Mouse (Mus musculus) C2C12 (cell line): ENCODE measurements around the gene Leo1.

Experiments used
- CEBPB ChIP-seq: IDR thresholded peaks from one replicate; pipeline ENCODE4 v1.6.1; 2011; ENCODE audit warnings: low read depth, mild to moderate bottlenecking, control low read depth, moderate library complexity
- CTCF ChIP-seq: IDR thresholded peaks from one replicate; pipeline ENCODE4 v1.5.1; 2011; ENCODE audit not compliant: control insufficient read depth, insufficient read depth, insufficient read length
- MAX ChIP-seq: IDR thresholded peaks from one replicate; pipeline ENCODE4 v1.6.1; 2011; ENCODE audit warnings: mild to moderate bottlenecking, control low read depth
- MYOD1 ChIP-seq: IDR thresholded peaks from one replicate; pipeline ENCODE4 v1.6.1; 2011; ENCODE audit warnings: low read depth; ENCODE audit not compliant: control insufficient read depth, insufficient read length
- USF1 ChIP-seq: IDR thresholded peaks from one replicate; pipeline ENCODE4 v1.6.1; 2011; ENCODE audit warnings: low read depth, mild to moderate bottlenecking, control low read depth, moderate library complexity

GRCm38 (mm10) chr9:75432694-75433093 is 8.6 kb upstream of the Leo1 start:
- no peak for TF ChIP-seq MYOD1
- TF ChIP-seq CTCF: no peak
- no peak for TF ChIP-seq USF1
- no peak for TF ChIP-seq CEBPB
- TF ChIP-seq MAX: no peak
